Mouse (Mus musculus) limb, embryonic 12.5 days (tissue): ENCODE data around the gene Ddias. TPM values are rescaled to one million over a fixed set of nuclear protein-coding genes. Genes with fewer than 3 reads are reported as not detected.
A peak's percentile ranks its signal among the peaks of the same experiment; 100 is the strongest.
"Not testable (repeated sequence)": the region's sequence is repeated elsewhere in the genome, so short reads cannot be mapped to it uniquely, and the experiment has no call there.

Experiments
- ATAC-seq: fragments of 200-750 bp; cut with Nextera tagmentation; 2 replicates; pipeline ENCODE4 v1.8.0; 2017; ENCODE audit warnings: low read depth, moderate TSS enrichment; ENCODE audit not compliant: insufficient number of reproducible peaks, insufficient read depth, low FRiP score, low TSS enrichment
- H3K27ac ChIP-seq: fragments of 300-500 bp; sonication (generic); 2 replicates; pipeline ENCODE4 v1.5.1; 2016; ENCODE audit warnings: mild to moderate bottlenecking, moderate library complexity
- H3K27me3 ChIP-seq: fragments of 300-500 bp; sonication (generic); 2 replicates; pipeline ENCODE4 v1.6.1; 2016; ENCODE audit warnings: mild to moderate bottlenecking, moderate library complexity
- H3K36me3 ChIP-seq: fragments of 300-500 bp; sonication (generic); 2 replicates; pipeline ENCODE4 v1.6.1; 2016; ENCODE audit warnings: mild to moderate bottlenecking, moderate library complexity
- H3K4me1 ChIP-seq: fragments of 300-500 bp; sonication (generic); replicated peaks from 2 replicates; pipeline ENCODE4 v1.6.1; 2016
- H3K4me2 ChIP-seq: fragments of 300-500 bp; sonication (generic); 2 replicates; pipeline ENCODE4 v1.6.1; 2016; ENCODE audit warnings: mild to moderate bottlenecking, moderate library complexity
- H3K4me3 ChIP-seq: fragments of 300-500 bp; sonication (generic); replicated peaks from 2 replicates; pipeline ENCODE4 v1.5.1; 2016; ENCODE audit warnings: mild to moderate bottlenecking
- H3K9ac ChIP-seq: fragments of 300-500 bp; sonication (generic); replicated peaks from 2 replicates; pipeline ENCODE4 v1.6.1; 2016; ENCODE audit warnings: mild to moderate bottlenecking, moderate library complexity
- H3K9me3 ChIP-seq: fragments of 300-500 bp; sonication (generic); 2 replicates; pipeline ENCODE4 v1.6.1; 2016; ENCODE audit warnings: mild to moderate bottlenecking, moderate library complexity
- WGBS: fragments of 180-500 bp; shearing (Covaris S2); methylation state at CpG from one replicate; pipeline ENCODE4 v1.1.7; 2016; 5-methylcytosine and 5-hydroxymethylcytosine counted together
- polyA plus RNA-seq: library from polyadenylated mRNA; unstranded; fragments of >200 nt; fragmentation: Nextera tagmentation; extraction: Ambion mirVana; gene quantifications from 2 replicates; pipeline ENCODE4 v1.2.1, GENCODE M21; 2016

Ddias gene
- polyA plus RNA-seq = 18.2 and 18.4 TPM in 2 replicates

- ATAC-seq = peak; percentile 83
- H3K9me3 ChIP-seq = no peaks in the 10 kb centered on the region
- H3K4me2 ChIP-seq = peak within 1 kb of the TSS; percentile 68
- no peaks in the 10 kb centered on the region for H3K27me3 ChIP-seq
- peak within 1 kb of the TSS; percentile 61 for H3K4me3 ChIP-seq
- H3K27ac ChIP-seq = peak within 1 kb of the TSS; percentile 98
- peaks cover 20% of the 10 kb centered on the region for H3K4me1 ChIP-seq
- H3K9ac ChIP-seq = peak within 1 kb of the TSS; percentile 76
- WGBS = under 1% methylated on average over 53 of the region's 53 CpGs
- no peaks in the 10 kb centered on the region; the same call in 1 of the 2 replicates for H3K36me3 ChIP-seq
Observed at GRCm38 (mm10) chr7:92874116-92874675, at the start of gene Ddias, which contains the start of gene Prcp. Gene Ddias (minus strand): TSS chr7:92874247. Gene Prcp (plus strand): TSS chr7:92874470.

- H3K27me3 ChIP-seq = no peaks in the 10 kb centered on the region
- ATAC-seq = no peak
- H3K27ac ChIP-seq = no peak overlapping the region
- H3K9ac ChIP-seq = no peak overlapping the region
- H3K4me1 ChIP-seq = no peaks in the 10 kb centered on the region
- H3K4me2 ChIP-seq = no peak overlapping the region
- no peaks in the 10 kb centered on the region for H3K9me3 ChIP-seq
- 59% methylated on average over 2 of the region's 2 CpGs for WGBS
- peaks cover 2% of the 10 kb centered on the region; the same call in 1 of the 2 replicates for H3K36me3 ChIP-seq
- H3K4me3 ChIP-seq = no peak overlapping the region
Observed at GRCm38 (mm10) chr7:92920857-92921172, 46.8 kb upstream of the Ddias start.

GRCm38 (mm10) chr7:92920172-92920856, 46.3 kb upstream of the Ddias start:
- H3K4me2 ChIP-seq = no peak overlapping the region
- no peaks in the 10 kb centered on the region for H3K4me1 ChIP-seq
- H3K36me3 ChIP-seq = peaks cover 2% of the 10 kb centered on the region; the same call in 1 of the 2 replicates
- no peak for ATAC-seq
- 74% methylated on average over 6 of the region's 6 CpGs for WGBS
- no peaks in the 10 kb centered on the region for H3K27me3 ChIP-seq
- H3K4me3 ChIP-seq = no peak overlapping the region
- no peak overlapping the region for H3K9ac ChIP-seq
- H3K27ac ChIP-seq = no peak overlapping the region
- H3K9me3 ChIP-seq = no peaks in the 10 kb centered on the region

- not testable (repeated sequence) for H3K9me3 ChIP-seq
Observed at GRCm38 (mm10) chr7:92904285-92904684, 30.2 kb upstream of the Ddias start.

GRCm38 (mm10) chr7:92903360-92904038, 29.5 kb upstream of the Ddias start:
- ATAC-seq = peak; percentile 84
- no peak overlapping the region for H3K27ac ChIP-seq
- no peak overlapping the region for H3K4me2 ChIP-seq
- no peak overlapping the region for H3K4me3 ChIP-seq
- H3K9ac ChIP-seq = no peak overlapping the region
- no peaks in the 10 kb centered on the region for H3K36me3 ChIP-seq
- no peaks in the 10 kb centered on the region for H3K27me3 ChIP-seq
- WGBS = 56% methylated on average over 7 of the region's 7 CpGs
- H3K4me1 ChIP-seq = peaks cover 4% of the 10 kb centered on the region
- H3K9me3 ChIP-seq = no peaks in the 10 kb centered on the region

More at GRCm38 (mm10) chr7:92904285-92904684, 30.2 kb upstream of the Ddias start:
- H3K4me2 ChIP-seq, H3K4me1 ChIP-seq, H3K27me3 ChIP-seq, H3K36me3 ChIP-seq, ATAC-seq, H3K27ac ChIP-seq, H3K9ac ChIP-seq, H3K4me3 ChIP-seq: not testable (repeated sequence)
- 12% methylated on average over 7 of the region's 7 CpGs for WGBS

- 63% methylated on average over 2 of the region's 2 CpGs for WGBS
- no peaks in the 10 kb centered on the region for H3K4me1 ChIP-seq
- no peak for ATAC-seq
Observed at GRCm38 (mm10) chr7:92897021-92897420, 23.0 kb upstream of the Ddias start.

GRCm38 (mm10) chr7:92896036-92896435, 22.0 kb upstream of the Ddias start:
- ATAC-seq = no peak
- Histone ChIP-seq H3K4me2 (no peak overlapping the region), H3K9ac (no peak overlapping the region), H3K4me1 (no peaks in the 10 kb centered on the region), H3K9me3 (no peaks in the 10 kb centered on the region), H3K36me3 (no peaks in the 10 kb centered on the region), H3K27me3 (no peaks in the 10 kb centered on the region), H3K4me3 (no peak overlapping the region), H3K27ac (no peak overlapping the region)
- WGBS = 75% methylated on average over 5 of the region's 5 CpGs

More at GRCm38 (mm10) chr7:92897021-92897420, 23.0 kb upstream of the Ddias start:
- no peak overlapping the region for H3K4me3 ChIP-seq
- no peaks in the 10 kb centered on the region for H3K27me3 ChIP-seq
- H3K9me3 ChIP-seq = no peaks in the 10 kb centered on the region
- no peak overlapping the region for H3K4me2 ChIP-seq
- H3K9ac ChIP-seq = no peak overlapping the region
- no peak overlapping the region for H3K27ac ChIP-seq
- H3K36me3 ChIP-seq = no peaks in the 10 kb centered on the region

- no peak for ATAC-seq
- H3K36me3 ChIP-seq = no peaks in the 10 kb centered on the region
- 45% methylated on average over 3 of the region's 3 CpGs for whole genome bisulfite sequencing
Observed at GRCm38 (mm10) chr7:92893478-92893877, 19.4 kb upstream of the Ddias start.

GRCm38 (mm10) chr7:92890618-92891230, 16.7 kb upstream of the Ddias start:
- Histone ChIP-seq H3K4me3 (no peak overlapping the region), H3K4me1 (peaks cover 11% of the 10 kb centered on the region), H3K27ac (no peak overlapping the region), H3K9me3 (no peaks in the 10 kb centered on the region), H3K9ac (no peak overlapping the region), H3K36me3 (no peaks in the 10 kb centered on the region), H3K27me3 (no peaks in the 10 kb centered on the region), H3K4me2 (no peak overlapping the region)
- no peak for ATAC-seq
- WGBS = 12% methylated on average over 4 of the region's 4 CpGs

More at GRCm38 (mm10) chr7:92893478-92893877, 19.4 kb upstream of the Ddias start:
- Histone ChIP-seq H3K9me3 (no peaks in the 10 kb centered on the region), H3K4me3 (no peak overlapping the region), H3K27me3 (no peaks in the 10 kb centered on the region), H3K4me1 (peaks cover 11% of the 10 kb centered on the region), H3K9ac (no peak overlapping the region), H3K27ac (no peak overlapping the region), H3K4me2 (no peak overlapping the region)

- H3K4me1 ChIP-seq = peaks cover 11% of the 10 kb centered on the region
- H3K27me3 ChIP-seq = no peaks in the 10 kb centered on the region
- H3K4me2 ChIP-seq = no peak overlapping the region
- 12% methylated on average over 1 of the region's 1 CpGs for WGBS
- H3K9ac ChIP-seq = no peak overlapping the region
- no peaks in the 10 kb centered on the region for H3K36me3 ChIP-seq
- no peak overlapping the region for H3K4me3 ChIP-seq
- ATAC-seq = no peak
- no peaks in the 10 kb centered on the region for H3K9me3 ChIP-seq
- H3K27ac ChIP-seq = no peak overlapping the region
Observed at GRCm38 (mm10) chr7:92890211-92890610, 16.2 kb upstream of the Ddias start.

GRCm38 (mm10) chr7:92887230-92887629, 13.2 kb upstream of the Ddias start:
- Histone ChIP-seq H3K4me2 (no peak overlapping the region), H3K36me3 (no peaks in the 10 kb centered on the region), H3K4me3 (no peak overlapping the region), H3K27ac (no peak overlapping the region), H3K4me1 (peaks cover 11% of the 10 kb centered on the region), H3K9me3 (no peaks in the 10 kb centered on the region), H3K9ac (no peak overlapping the region), H3K27me3 (no peaks in the 10 kb centered on the region)
- ATAC-seq = no peak
- 85% methylated on average over 5 of the region's 5 CpGs for WGBS
